Mouse (Mus musculus) spleen, adult 2 months (tissue): Measurements from ENCODE around the gene Ush2a.

Source experiments
- CTCF ChIP-seq: fragments of 200-500 bp; IDR thresholded peaks from 2 replicates; pipeline ENCODE4 v1.5.1; 2011; ENCODE audit warnings: mild to moderate bottlenecking, inconsistent platforms; ENCODE audit not compliant: insufficient read depth, insufficient read length, insufficient replicate concordance; ENCODE audit errors: extremely low read depth
- POLR2A ChIP-seq: fragments of 200-500 bp; IDR thresholded peaks from 2 replicates; pipeline ENCODE4 v1.6.1; 2011; ENCODE audit warnings: low read depth, low read length, inconsistent platforms

GRCm38 (mm10) chr1:188865881-188866280 lies 604.1 kb downstream of the Ush2a start:
- TF ChIP-seq CTCF, result no peak
- no peak for TF ChIP-seq POLR2A
